Mouse (Mus musculus) heart, adult 2 months (tissue): ENCODE measurements around the gene Sp7.

ENCODE experiments used
- CTCF ChIP-seq: fragments of 200-600 bp; IDR thresholded peaks from 2 replicates; pipeline ENCODE4 v1.8.1; 2022; ENCODE audit warnings: antibody characterized with exemption, mild to moderate bottlenecking, moderate library complexity
- POLR2A ChIP-seq: fragments of 200-500 bp; IDR thresholded peaks from 2 replicates; pipeline ENCODE4 v1.6.1; 2011; ENCODE audit warnings: mild to moderate bottlenecking, low read depth, low read length, control low read depth; ENCODE audit not compliant: insufficient read depth

- no peak for TF ChIP-seq CTCF
- TF ChIP-seq POLR2A: no peak
These were observed 8.9 kb downstream of the Sp7 start for GRCm38 (mm10) chr15:102358126-102358525.
